Mouse (Mus musculus): ENCODE data around the gene Rmi1. TPM values are rescaled to one million over a fixed set of nuclear protein-coding genes. Genes with fewer than 3 reads are reported as not detected.

Rmi1 gene
- total and polyA plus RNA-seq, 2 experiments: 5.1 to 9.5 TPM

- no peaks in the 10 kb centered on the region for H3K79me2 ChIP-seq (ENCODE audit: control insufficient read depth, insufficient read depth, low read length)
- no peak for DNase-seq (ENCODE audit: extremely low read depth, low read depth, low spot score)
- no peak for TF ChIP-seq POLR2A (IDR thresholded peaks at IDR 0.05; ENCODE audit: extremely low read depth, insufficient read depth, low read length)
- no peak for TF ChIP-seq CTCF (IDR thresholded peaks at IDR 0.05; ENCODE audit: low read depth, low read length)
- H3K9ac ChIP-seq (ENCODE audit: low read depth, low read length): no peak overlapping the region
- no peaks in the 10 kb centered on the region for H3K4me1 ChIP-seq (ENCODE audit: control insufficient read depth, insufficient read depth, low read length)
- WGBS: 81% methylated on average over 3 of the region's 3 CpGs
- H3K27ac ChIP-seq (replicated peaks; ENCODE audit: insufficient read depth, low read depth, low read length): no peak overlapping the region
- no peaks in the 10 kb centered on the region for H3K36me3 ChIP-seq (ENCODE audit: control insufficient read depth, insufficient read depth, low read length)
- no peak overlapping the region for H3K4me3 ChIP-seq (ENCODE audit: insufficient read depth, low read depth, low read length)
- no peaks in the 10 kb centered on the region for H3K27me3 ChIP-seq (ENCODE audit: control insufficient read depth, insufficient read depth, low read length)
These were observed 35.7 kb upstream of the Rmi1 start for GRCm38 (mm10) chr13:58366373-58366772.

GRCm38 (mm10) chr13:58367641-58368040, 34.4 kb upstream of the Rmi1 start:
- Histone ChIP-seq H3K27me3 (ENCODE audit: control insufficient read depth, insufficient read depth, low read length) (no peaks in the 10 kb centered on the region), H3K9ac (ENCODE audit: low read depth, low read length) (no peak overlapping the region), H3K79me2 (ENCODE audit: control insufficient read depth, insufficient read depth, low read length) (no peaks in the 10 kb centered on the region), H3K4me3 (ENCODE audit: insufficient read depth, low read depth, low read length) (no peak overlapping the region), H3K27ac (replicated peaks; ENCODE audit: insufficient read depth, low read depth, low read length) (no peak overlapping the region), H3K4me1 (ENCODE audit: control insufficient read depth, insufficient read depth, low read length) (no peaks in the 10 kb centered on the region), H3K36me3 (ENCODE audit: control insufficient read depth, insufficient read depth, low read length) (no peaks in the 10 kb centered on the region)
- 74% methylated on average over 1 of the region's 1 CpGs for WGBS
- TF ChIP-seq POLR2A (IDR thresholded peaks at IDR 0.05; ENCODE audit: extremely low read depth, insufficient read depth, low read length) (no peak), CTCF (IDR thresholded peaks at IDR 0.05; ENCODE audit: low read depth, low read length) (no peak)
- no peak for DNase-seq (ENCODE audit: extremely low read depth, low read depth, low spot score)

GRCm38 (mm10) chr13:58368835-58369234, 33.2 kb upstream of the Rmi1 start:
- Histone ChIP-seq H3K27me3 (ENCODE audit: control insufficient read depth, insufficient read depth, low read length) (no peaks in the 10 kb centered on the region), H3K27ac (replicated peaks; ENCODE audit: insufficient read depth, low read depth, low read length) (no peak overlapping the region), H3K9ac (ENCODE audit: low read depth, low read length) (no peak overlapping the region), H3K4me3 (ENCODE audit: insufficient read depth, low read depth, low read length) (no peak overlapping the region), H3K79me2 (ENCODE audit: control insufficient read depth, insufficient read depth, low read length) (no peaks in the 10 kb centered on the region), H3K36me3 (ENCODE audit: control insufficient read depth, insufficient read depth, low read length) (no peaks in the 10 kb centered on the region), H3K4me1 (ENCODE audit: control insufficient read depth, insufficient read depth, low read length) (no peaks in the 10 kb centered on the region)
- TF ChIP-seq CTCF (IDR thresholded peaks at IDR 0.05; ENCODE audit: low read depth, low read length) (no peak), POLR2A (IDR thresholded peaks at IDR 0.05; ENCODE audit: extremely low read depth, insufficient read depth, low read length) (no peak)
- 82% methylated on average over 4 of the region's 4 CpGs for WGBS
- no peak for DNase-seq (ENCODE audit: extremely low read depth, low read depth, low spot score)

- no peaks in the 10 kb centered on the region for H3K27me3 ChIP-seq (ENCODE audit: control insufficient read depth, insufficient read depth, low read length)
- H3K4me1 ChIP-seq (ENCODE audit: control insufficient read depth, insufficient read depth, low read length): no peaks in the 10 kb centered on the region
- TF ChIP-seq CTCF (IDR thresholded peaks at IDR 0.05; ENCODE audit: low read depth, low read length): no peak
- TF ChIP-seq POLR2A (IDR thresholded peaks at IDR 0.05; ENCODE audit: extremely low read depth, insufficient read depth, low read length): no peak
- H3K36me3 ChIP-seq (ENCODE audit: control insufficient read depth, insufficient read depth, low read length): no peaks in the 10 kb centered on the region
- WGBS: 70% methylated on average over 5 of the region's 5 CpGs
- H3K27ac ChIP-seq (replicated peaks; ENCODE audit: insufficient read depth, low read depth, low read length): no peak overlapping the region
- no peak for DNase-seq (ENCODE audit: extremely low read depth, low read depth, low spot score)
- no peaks in the 10 kb centered on the region for H3K79me2 ChIP-seq (ENCODE audit: control insufficient read depth, insufficient read depth, low read length)
- no peak overlapping the region for H3K4me3 ChIP-seq (ENCODE audit: insufficient read depth, low read depth, low read length)
- no peak overlapping the region for H3K9ac ChIP-seq (ENCODE audit: low read depth, low read length)
These were observed 29.5 kb upstream of the Rmi1 start for GRCm38 (mm10) chr13:58372278-58373152.

- no peaks in the 10 kb centered on the region for H3K27me3 ChIP-seq (ENCODE audit: control insufficient read depth, insufficient read depth, low read length)
- no peak for TF ChIP-seq CTCF (IDR thresholded peaks at IDR 0.05; ENCODE audit: low read depth, low read length)
- no peak for TF ChIP-seq POLR2A (IDR thresholded peaks at IDR 0.05; ENCODE audit: extremely low read depth, insufficient read depth, low read length)
- no peak overlapping the region for H3K9ac ChIP-seq (ENCODE audit: low read depth, low read length)
- DNase-seq (ENCODE audit: extremely low read depth, low read depth, low spot score): no peak
- WGBS: 83% methylated on average over 2 of the region's 2 CpGs
- no peak overlapping the region for H3K27ac ChIP-seq (replicated peaks; ENCODE audit: insufficient read depth, low read depth, low read length)
- H3K79me2 ChIP-seq (ENCODE audit: control insufficient read depth, insufficient read depth, low read length): no peaks in the 10 kb centered on the region
- no peak overlapping the region for H3K4me3 ChIP-seq (ENCODE audit: insufficient read depth, low read depth, low read length)
- H3K4me1 ChIP-seq (ENCODE audit: control insufficient read depth, insufficient read depth, low read length): no peaks in the 10 kb centered on the region
- no peaks in the 10 kb centered on the region for H3K36me3 ChIP-seq (ENCODE audit: control insufficient read depth, insufficient read depth, low read length)
These were observed 28.9 kb upstream of the Rmi1 start for GRCm38 (mm10) chr13:58373153-58373470.

- Histone ChIP-seq H3K4me3 (ENCODE audit: insufficient read depth, low read depth, low read length) (peak overlapping the region; percentile 85), H3K27ac (replicated peaks; ENCODE audit: insufficient read depth, low read depth, low read length) (no peak overlapping the region)
- WGBS: 37% methylated on average over 11 of the region's 11 CpGs
These were observed 17.7 kb upstream of the Rmi1 start for GRCm38 (mm10) chr13:58384371-58384770.

More at GRCm38 (mm10) chr13:58384371-58384770, 17.7 kb upstream of the Rmi1 start:
- H3K9ac ChIP-seq (ENCODE audit: low read depth, low read length): peak overlapping the region; percentile 94
- H3K36me3 ChIP-seq (ENCODE audit: control insufficient read depth, insufficient read depth, low read length): peaks cover 15% of the 10 kb centered on the region
- no peaks in the 10 kb centered on the region for H3K79me2 ChIP-seq (ENCODE audit: control insufficient read depth, insufficient read depth, low read length)
- no peaks in the 10 kb centered on the region for H3K27me3 ChIP-seq (ENCODE audit: control insufficient read depth, insufficient read depth, low read length)
- no peak for DNase-seq (ENCODE audit: extremely low read depth, low read depth, low spot score)
- peaks cover 3% of the 10 kb centered on the region; the same call in 1 of the 2 replicates for H3K4me1 ChIP-seq (ENCODE audit: control insufficient read depth, insufficient read depth, low read length)
- TF ChIP-seq POLR2A (IDR thresholded peaks at IDR 0.05; ENCODE audit: extremely low read depth, insufficient read depth, low read length): no peak
- no peak for TF ChIP-seq CTCF (IDR thresholded peaks at IDR 0.05; ENCODE audit: low read depth, low read length)
